ENCODE assay signal across 18 mouse cellular contexts in the genomic region with DNA sequence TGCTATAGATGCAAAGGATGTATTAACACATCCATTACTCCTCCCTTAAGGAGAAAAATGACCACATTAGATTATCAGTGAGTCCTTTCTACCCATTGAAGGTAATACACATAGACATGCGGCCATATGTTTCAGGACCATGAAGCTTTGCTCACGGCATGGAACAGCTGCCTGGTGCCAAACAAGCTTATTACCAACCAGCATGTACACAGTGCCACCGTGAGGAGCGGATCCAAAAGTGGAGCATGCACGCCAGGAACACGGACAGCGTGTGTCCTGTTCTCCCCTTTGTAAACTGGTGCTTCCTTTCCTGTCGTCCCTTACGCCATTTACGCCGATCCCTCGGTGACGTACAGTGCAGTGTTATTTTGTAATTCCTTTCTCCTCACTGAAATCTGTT.
DNase-seq lines count a peak whose midpoint lies in the region; ATAC-seq lines count a peak whose summit lies in the region.
"Had no signal": no experiment of that assay in that cellular context is flagged by ENCODE, and none has a peak within 500 bp of the region (broad histone marks: within the 10 kb centered on the region; RNA-seq: fewer than 3 reads in every experiment).

No protein-coding gene starts in this region.

- H3K27me3 ChIP-seq in hindbrain, embryonic 15.5 days, result no peaks in the 10 kb centered on the region
- H3K27me3 ChIP-seq in hindbrain, embryonic 10.5 days (ENCODE audit: insufficient read depth, poor library complexity, severe bottlenecking), result no peaks in the 10 kb centered on the region
- H3K27me3 ChIP-seq: forebrain, embryonic 12.5 days; kidney, embryonic 15.5 days; liver, embryonic 15.5 days; neural tube, embryonic 12.5 days had no signal

- H3K4me1 ChIP-seq in hindbrain, embryonic 15.5 days (replicated peaks), result peaks cover 17% of the 10 kb centered on the region
- peaks cover 18% of the 10 kb centered on the region; the same call in 1 of the 2 replicates for H3K4me1 ChIP-seq in hindbrain, embryonic 10.5 days (replicated peaks)
- H3K4me1 ChIP-seq: heart, embryonic 10.5 days; liver, embryonic 15.5 days had no signal

- no peaks in the 10 kb centered on the region for H3K36me3 ChIP-seq in hindbrain, embryonic 15.5 days
- no peaks in the 10 kb centered on the region for H3K36me3 ChIP-seq in hindbrain, embryonic 10.5 days
- H3K36me3 ChIP-seq: forebrain, embryonic 12.5 days; heart, embryonic 10.5 days; kidney, embryonic 15.5 days; liver, embryonic 15.5 days; neural tube, embryonic 12.5 days had no signal

- H3K9me3 ChIP-seq in hindbrain, embryonic 15.5 days, result no peaks in the 10 kb centered on the region
- no peaks in the 10 kb centered on the region for H3K9me3 ChIP-seq in hindbrain, embryonic 10.5 days
- H3K9me3 ChIP-seq: forebrain, embryonic 12.5 days; heart, embryonic 10.5 days; kidney, embryonic 15.5 days; liver, embryonic 15.5 days; neural tube, embryonic 12.5 days had no signal

- H3K4me3 ChIP-seq in hindbrain, embryonic 15.5 days, result no peak overlapping the region
- no peak overlapping the region for H3K4me3 ChIP-seq in hindbrain, embryonic 10.5 days
- H3K4me3 ChIP-seq: forebrain, embryonic 12.5 days; heart, embryonic 10.5 days; kidney, embryonic 15.5 days; liver, embryonic 15.5 days; neural tube, embryonic 12.5 days had no signal

- H3K9ac ChIP-seq in hindbrain, embryonic 15.5 days, result no peak overlapping the region
- H3K9ac ChIP-seq: forebrain, embryonic 12.5 days; kidney, embryonic 15.5 days; liver, embryonic 15.5 days; neural tube, embryonic 12.5 days had no signal

- H3K4me2 ChIP-seq in hindbrain, embryonic 15.5 days, result no peak overlapping the region
- H3K4me2 ChIP-seq: forebrain, embryonic 12.5 days; kidney, embryonic 15.5 days; liver, embryonic 15.5 days; neural tube, embryonic 12.5 days had no signal

- ATAC-seq in hindbrain, embryonic 15.5 days (ENCODE audit: low FRiP score, low read depth), result 0 out of 2 replicates have a peak, but pooled peaks have one; percentile 31

- DNase-seq in hindbrain, embryonic 10.5 days (ENCODE audit: low spot score), result no peak
- peak; percentile 25 for DNase-seq in R1 (ENCODE audit: low read depth, low spot score)
- DNase-seq in cerebellum, adult 11 months, result peak; percentile 78
- DNase-seq in cerebellum, postnatal 14 days, result peak; percentile 83 to 87
- no peak for DNase-seq in spleen, adult 18-20 months
- no peak for DNase-seq in MN1 (ENCODE audit: low spot score)
- DNase-seq in layer of hippocampus, postnatal 10 days (ENCODE audit: low spot score in 2 of 2), result no peak
- DNase-seq: adrenal gland, postnatal 25 days; gastrocnemius, postnatal 36 days; heart, postnatal 10 days; lung, postnatal 10 days; thymus, postnatal 4 days had no signal

- 78% methylated on average over 13 of the region's 13 CpGs for WGBS in hindbrain, embryonic 15.5 days
- WGBS in hindbrain, embryonic 10.5 days, result 96% methylated on average over 13 of the region's 13 CpGs

- H3K27ac ChIP-seq in hindbrain, embryonic 15.5 days (replicated peaks), result no peak overlapping the region; the same call in 1 of the 2 replicates
- H3K27ac ChIP-seq in hindbrain, embryonic 10.5 days, result no peak overlapping the region
- H3K27ac ChIP-seq: forebrain, embryonic 12.5 days; heart, embryonic 10.5 days; kidney, embryonic 15.5 days; liver, embryonic 15.5 days; neural tube, embryonic 12.5 days had no signal

Comparison
In these comparisons a context has a peak if more than half of its experiments do, and no peak if none do; other contexts are left out.
1. DNase-seq: peak in R1 (single experiment), cerebellum, adult 11 months (single experiment) and cerebellum, postnatal 14 days (2 of 2); none in hindbrain, embryonic 10.5 days (single experiment), spleen, adult 18-20 months (0 of 2), MN1 (single experiment) and layer of hippocampus, postnatal 10 days (0 of 2).